Mouse (Mus musculus): ENCODE measurements around the gene Hcrt.

DNA sequence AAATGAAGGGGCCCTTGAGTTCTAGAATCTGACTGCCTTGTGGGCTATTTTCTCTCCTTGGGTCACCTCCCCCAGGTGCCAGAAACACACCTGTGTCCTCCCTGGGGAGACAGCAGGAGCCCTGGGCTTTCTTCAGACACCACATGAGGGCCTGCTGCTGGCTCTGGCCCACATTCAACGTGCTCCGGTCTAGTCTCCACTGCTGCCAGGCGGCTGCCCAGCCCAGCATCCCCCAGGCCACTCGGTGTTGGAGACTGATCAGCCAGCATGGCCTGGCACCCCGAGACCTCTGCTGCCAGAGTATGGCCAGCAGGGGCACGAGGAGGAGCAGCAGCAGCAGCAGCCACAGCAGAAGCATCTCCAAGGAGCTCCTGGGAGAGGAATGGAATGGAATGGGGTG, 7.2 kb upstream of the Hcrt start:
- no peak for TF ChIP-seq POLR2A (IDR thresholded peaks at IDR 0.05; ENCODE audit: borderline replicate concordance, extremely low read depth, insufficient read depth, insufficient read length, poor library complexity, severe bottlenecking)
- TF ChIP-seq CTCF (IDR thresholded peaks at IDR 0.05; ENCODE audit: borderline replicate concordance, extremely low read depth, insufficient read depth, insufficient read length): no peak
